Mouse (Mus musculus): ENCODE measurements around the gene Spats2.
A peak's percentile ranks its signal among the peaks of the same experiment; 100 is the strongest.
"Not testable (repeated sequence)": the region's sequence is repeated elsewhere in the genome, so short reads cannot be mapped to it uniquely, and the experiment has no call there.

Spats2 gene

DNA sequence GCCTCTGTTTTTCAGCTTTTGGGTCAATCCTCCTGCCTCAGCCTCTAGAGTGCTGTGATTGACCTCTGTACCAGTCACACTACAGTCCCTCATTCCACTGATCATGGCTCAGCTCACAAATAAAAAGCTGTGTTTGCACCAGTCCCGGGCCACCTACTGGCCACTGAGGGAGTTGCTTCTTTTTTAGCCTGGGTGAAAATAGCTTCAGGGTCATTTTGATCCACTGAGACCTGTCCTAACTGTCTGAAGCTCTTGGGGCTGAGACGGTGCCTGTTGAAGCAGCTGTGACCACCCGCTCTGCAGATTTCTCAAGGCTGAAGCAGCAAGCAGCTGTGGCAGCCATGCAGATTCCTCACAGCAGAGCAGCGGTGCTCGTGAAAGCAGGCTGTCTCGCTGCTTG, 14.0 kb downstream of the Spats2 start:
- peak; percentile 22 to 49 for DNase-seq

DNA sequence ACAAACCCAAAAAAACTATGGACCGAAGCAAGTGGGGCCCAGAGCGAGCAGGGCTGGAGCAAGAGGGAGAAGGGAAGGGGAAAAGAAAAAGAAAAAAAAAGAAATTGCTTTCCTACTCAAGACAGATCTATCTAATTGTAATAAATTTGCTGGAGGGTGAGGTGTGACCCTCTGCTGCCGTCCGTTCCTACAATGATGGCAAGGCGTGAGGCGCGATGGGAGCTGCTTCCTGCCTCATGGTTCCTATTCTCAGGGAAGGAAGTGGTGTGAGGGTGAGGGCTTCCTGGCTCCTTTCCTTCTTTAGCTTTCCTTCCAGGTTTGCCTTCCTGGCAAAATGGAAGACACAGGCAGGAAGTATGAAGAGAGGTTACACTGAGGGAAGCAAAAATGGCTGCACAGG, 24.8 kb downstream of the Spats2 start:
- no peak for DNase-seq

DNA sequence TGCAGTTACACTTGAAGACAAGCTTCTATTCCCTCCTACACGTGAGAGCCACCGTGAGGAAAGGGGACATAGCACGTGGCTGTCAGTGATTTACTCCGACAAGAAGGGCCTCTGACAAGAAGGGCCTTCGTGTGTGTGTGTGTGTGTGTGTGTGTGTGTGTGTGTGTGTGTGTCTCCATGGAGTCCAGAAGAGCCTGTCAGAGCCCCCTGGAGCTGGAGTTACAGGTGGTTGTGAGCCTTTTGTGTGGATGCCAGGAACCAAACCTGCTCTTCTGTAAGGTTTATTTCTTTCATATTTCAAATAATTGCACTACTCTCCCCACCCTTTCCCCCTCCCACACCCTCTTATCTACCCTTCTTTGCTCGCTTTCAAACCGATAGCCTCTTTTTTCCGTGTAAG, 25.6 kb downstream of the Spats2 start:
- DNase-seq, result no peak

DNA sequence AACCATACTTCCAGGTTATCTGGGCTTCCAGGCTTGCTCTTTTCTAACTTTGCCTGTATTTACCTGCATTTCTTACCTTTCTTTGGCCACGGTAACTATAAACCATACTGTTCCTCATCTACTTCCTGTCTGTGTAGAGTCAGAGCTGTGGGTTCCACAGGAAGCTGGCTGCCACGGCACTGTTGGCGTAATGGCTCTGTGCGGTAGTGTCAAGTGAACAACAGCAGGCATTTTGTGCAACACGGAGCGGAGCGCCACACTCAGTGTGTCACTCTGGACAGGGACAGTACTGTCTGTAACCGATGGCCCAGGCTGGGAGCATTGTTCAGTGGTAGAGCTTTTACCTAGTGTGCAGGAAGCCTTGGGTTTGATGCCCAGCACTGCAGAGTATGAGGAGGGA, 27.8 kb downstream of the Spats2 start:
- DNase-seq, result no peak

DNA sequence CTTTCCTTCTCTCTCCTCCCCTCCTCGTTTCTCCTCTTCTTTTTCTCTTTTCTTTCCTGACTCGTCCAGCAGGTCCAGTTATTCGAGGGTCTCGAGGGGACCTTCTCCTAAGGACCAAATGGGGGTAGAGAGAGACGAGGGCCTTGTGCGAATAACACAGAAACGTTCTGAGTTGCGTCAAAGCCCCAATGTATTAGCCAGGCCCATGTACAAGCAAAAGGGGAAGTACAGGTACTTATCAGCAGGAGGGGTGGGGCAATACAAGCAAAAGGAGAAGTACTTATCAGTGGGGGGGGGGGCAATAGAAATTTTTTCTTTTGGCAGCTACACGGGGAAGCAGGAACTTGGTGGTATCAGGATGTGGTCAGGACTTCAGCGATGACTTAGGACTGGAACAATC, 28.8 kb downstream of the Spats2 start:
- DNase-seq, result not testable (repeated sequence)

DNA sequence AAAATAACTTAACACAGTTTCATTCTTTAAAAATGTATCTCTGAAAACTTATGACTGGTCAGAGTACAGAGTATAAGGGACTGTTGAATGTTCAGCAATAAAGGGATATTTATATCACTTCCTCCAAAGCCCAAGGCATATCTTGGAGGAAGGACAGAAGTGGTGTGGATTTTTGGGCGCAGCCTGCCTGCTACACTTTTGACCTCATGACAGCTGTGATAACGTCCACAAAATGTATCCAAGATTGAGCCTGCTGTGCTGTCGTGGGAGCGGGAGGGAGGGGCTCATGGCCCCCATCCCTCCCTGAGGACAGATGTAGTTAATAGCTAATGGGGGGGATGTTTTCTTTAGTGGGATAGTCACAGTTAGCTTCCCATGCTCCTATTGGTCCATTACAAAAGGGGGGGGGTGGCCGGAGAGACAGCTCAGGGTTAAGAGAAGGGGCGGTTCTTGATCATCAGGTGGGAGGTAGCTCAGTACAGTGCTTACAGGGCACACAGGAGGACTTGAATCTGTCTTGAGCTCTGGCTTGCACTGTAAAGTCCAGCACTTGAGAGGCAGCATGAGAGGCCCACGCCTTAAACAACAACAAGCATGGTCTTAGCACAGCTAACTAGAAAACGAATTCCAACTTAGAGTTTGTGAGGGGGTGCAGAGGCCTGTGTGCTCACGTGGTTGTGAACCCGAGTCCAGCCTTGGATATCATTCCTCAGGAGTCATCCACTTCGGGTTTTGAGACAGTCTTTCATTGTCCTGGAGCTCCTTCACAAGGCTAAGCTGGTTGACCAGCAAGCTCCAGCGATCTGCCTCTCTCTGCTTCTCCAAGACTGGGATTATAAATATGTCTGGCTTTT, 38.0 kb downstream of the Spats2 start:
- DNase-seq, result no peak

DNA sequence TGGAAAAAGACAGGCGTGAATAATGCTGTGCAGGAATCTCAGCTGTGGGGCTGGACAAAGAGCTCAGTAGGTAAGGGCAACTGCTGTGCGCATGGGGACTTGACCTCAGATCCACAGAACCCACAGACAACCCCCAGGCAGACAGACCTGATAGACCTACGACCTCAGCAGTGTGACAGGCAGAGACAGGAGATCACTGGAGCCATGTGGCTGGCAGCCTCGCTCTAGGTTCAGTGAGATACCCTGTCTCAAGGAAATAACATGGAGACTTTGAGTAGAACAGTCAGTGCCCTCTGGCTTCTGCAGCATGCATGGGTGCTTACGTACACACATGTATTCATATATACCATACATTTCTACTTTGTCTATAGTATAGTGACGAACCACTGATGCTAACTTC, 46.4 kb downstream of the Spats2 start:
- DNase-seq, result no peak

DNA sequence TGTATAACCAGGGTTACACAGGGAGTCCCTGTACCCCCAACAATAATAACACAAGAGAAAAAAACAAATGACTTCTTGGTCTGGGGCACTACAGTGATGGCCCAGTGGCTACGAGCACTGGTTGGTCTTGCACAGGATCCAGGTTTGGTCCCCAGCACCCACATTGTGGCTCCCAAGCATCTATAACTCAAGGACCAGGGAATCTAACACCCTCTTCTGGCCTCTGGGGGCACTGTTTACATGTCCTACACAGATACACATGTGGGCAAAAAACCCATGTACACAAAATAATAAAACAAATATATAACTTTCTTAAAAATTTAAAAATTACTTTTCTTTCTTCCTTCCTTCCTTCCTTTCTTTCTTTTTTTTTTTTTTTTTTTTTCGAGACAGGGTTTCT, 53.9 kb downstream of the Spats2 start:
- DNase-seq, result no peak

DNA sequence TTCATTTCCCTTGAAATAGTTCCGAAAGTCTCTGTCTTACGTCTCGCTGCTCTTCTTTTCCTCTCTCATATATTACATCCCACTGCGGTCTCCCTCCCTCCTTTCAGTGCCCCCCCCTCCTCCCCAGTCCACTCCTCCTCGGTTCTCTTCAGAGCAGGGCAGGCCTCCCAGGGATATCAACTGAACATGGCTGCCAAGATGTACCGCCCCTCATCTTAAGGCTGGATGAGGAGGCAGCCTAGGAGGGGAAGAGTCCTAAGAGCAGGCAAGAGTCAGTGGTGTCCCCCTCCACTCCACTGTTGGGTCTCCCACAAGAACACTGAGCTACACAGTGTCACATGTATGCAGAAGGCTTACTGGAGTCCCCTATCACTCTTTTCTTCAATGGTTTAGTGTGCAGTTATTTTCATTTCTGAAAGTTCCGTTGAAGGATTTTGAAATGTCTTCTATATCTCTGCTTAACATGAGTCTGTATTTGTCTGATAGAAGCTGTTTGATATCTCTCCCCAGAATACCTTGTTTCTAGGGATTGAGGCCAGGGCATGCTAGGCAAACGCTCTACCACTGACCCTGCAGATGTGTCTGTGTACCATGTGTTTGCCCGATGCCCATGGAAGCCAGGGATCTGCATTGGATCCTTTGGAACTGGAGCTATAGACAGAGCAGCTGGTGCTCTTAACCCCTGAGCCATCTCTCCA, 58.6 kb downstream of the Spats2 start:
- no peak for DNase-seq

DNA sequence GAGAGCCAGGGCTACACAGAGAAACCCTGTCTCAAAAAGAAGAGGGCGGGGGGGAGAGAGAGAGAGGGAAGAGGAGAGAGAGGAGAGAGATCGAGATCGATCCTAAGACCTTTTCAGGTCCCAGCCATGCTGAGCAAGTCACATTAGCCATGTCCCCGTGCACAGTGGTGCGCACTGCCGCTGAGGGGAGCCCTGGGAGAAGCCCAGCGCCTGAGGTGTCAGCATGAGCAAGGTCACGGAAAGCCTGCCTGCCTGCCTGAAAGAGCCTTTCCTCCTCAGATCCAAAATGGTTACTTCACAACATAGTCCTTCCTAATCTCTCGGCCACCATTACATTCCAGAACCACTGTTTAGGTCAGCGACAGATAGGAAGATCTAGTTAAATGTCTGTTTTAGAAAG, 68.6 kb downstream of the Spats2 start:
- no peak for DNase-seq

DNA sequence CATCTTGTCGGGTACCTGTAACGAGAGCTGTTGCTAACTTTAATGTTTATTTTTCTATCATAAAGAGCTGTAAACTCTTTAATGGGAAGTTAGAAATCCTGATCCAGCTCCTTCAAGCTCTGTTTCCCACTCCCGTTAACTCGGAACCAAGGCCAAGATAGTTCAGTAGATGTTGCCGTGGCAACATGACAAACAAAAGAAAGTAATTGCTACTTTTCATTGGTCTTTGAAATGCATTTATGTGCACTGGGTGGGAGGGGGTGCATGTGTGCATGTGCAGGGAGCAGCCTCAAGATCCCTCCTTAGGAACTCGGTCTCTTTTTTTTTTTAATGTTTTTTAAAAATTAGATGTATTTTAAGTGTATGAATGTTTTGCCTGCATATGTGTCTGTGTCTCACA, 69.3 kb downstream of the Spats2 start:
- no peak for DNase-seq

DNA sequence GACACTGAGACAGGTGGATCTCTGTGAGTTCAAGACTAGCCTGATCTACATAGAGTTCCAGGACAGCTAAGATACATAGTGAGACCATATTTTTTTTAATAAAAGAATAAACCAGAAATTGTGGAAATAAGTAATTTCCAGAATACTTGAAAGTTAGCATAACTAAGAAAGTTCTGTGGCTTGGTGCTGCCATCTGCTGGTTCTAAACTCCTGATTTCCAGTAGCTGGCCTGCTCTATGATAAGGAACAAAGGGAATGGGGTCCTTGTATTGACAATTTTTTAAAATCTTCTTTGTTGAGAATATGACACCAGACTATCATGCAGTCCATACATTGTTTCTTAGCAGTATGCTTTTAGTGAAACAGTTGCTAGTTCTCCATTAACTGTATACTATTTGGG, 73.0 kb downstream of the Spats2 start:
- DNase-seq, result peak; percentile 9 to 51

DNA sequence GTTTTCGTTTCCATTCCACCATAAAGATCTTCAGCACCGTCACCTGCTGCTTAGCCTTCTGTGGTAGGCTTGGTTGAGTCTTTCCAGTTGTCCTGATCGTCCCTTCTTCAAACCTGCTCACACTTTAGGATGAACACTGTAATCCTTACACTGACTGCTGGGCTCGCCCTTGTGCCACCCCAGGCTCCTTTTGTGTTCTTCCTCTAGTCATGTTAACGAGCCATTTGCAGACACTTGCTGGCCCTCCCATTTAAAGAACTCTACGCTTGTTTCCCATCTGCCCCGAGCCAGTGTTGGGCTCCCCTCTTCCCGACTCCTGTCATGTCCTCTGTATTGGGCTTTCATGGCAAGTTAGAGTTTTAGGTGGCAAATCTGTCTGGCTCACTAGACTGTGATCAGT, 80.2 kb downstream of the Spats2 start:
- no peak for DNase-seq

DNA sequence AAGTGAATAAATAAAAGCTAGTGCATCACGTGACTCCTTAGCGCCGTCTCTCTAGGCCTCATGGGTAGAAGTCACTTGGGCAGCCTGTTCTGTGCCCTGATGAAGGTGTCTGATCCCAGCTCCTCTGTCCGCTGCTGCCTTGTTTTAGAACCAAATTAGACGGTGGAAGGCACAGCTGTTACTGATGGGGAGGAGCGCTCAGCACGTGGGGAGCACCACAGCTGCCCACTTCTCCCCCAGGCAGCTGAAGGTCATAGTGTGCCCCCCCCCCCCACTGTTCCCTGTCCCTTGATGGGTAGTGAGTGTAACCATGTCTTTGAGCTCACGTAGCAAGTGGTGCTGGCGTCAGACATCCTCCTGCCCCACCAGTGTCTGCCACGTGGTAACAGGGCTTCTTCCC, 87.5 kb downstream of the Spats2 start:
- no peak for DNase-seq

DNA sequence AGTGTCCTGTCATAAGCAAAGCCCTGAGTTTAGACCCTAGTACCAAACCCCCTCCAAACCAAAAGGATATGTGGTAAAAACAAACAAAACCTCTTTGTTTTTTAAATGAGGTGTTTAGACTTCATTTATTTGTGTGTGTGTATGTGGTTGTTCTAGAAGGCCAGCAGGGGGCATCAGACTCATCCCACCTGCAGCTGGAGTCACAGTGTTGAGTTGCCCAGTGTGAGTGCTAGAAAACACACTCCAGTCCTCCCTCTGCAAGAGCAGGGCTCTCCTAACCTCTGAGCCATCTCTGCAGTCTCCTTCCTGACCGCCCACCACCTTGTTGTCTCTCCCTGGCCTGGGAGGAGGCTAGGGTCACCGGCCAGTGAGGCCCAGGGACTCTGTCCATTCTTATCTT, 89.2 kb downstream of the Spats2 start:
- peak; percentile 13 to 35 for DNase-seq

DNA sequence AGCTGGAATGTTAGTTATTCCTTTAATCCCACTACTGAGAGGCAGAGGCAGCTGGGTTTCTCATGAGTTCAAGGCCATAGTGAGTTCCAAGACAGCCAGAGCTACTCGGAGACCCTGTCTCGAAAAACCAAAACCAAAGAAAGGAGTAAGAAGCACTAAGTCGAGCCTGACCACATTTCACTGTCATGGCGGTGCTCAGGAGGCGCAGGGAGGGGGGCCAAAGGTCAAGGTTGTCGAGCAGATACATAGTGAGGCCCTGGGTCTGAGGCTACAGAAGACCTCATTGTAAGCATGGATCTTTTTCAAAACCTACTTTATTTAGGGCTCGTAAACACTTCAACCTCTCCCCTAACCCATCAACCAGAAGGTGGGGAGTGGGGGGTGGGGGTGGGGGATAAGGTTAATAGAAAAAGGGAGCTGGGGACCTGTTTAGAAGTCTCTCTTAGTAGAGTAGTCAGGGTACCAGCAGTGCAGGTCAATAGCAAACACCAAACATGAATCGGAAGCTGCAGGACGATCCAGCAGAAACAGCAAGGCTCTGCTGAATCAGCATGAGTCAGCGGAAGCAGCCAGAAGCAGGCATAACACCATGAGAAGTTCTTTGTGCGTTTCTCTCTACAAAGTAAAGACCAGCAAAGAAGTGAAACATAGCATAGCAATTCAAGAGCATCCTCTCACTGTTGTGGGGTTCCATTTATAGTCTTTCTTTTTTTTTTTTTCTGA, 90.2 kb downstream of the Spats2 start:
- no peak for DNase-seq

DNA sequence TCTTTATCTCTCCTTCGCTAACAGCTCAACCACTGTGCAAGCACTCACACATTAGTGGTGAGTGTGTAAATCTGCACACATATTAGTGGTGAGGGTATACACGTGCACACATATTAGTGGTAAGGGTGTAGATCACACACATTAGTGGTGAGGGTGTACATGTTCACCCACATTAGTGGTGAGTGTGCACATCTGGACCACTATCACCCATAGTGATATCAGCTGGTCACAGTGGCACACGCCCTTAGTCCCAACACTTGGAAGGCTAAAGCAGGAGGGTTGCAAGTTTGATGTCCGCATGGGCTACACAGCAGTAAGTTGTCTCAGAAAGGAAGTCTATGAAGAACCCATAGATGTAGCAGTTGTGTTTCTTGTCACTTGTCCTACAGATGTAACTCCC, 91.9 kb downstream of the Spats2 start:
- DNase-seq, result no peak

DNA sequence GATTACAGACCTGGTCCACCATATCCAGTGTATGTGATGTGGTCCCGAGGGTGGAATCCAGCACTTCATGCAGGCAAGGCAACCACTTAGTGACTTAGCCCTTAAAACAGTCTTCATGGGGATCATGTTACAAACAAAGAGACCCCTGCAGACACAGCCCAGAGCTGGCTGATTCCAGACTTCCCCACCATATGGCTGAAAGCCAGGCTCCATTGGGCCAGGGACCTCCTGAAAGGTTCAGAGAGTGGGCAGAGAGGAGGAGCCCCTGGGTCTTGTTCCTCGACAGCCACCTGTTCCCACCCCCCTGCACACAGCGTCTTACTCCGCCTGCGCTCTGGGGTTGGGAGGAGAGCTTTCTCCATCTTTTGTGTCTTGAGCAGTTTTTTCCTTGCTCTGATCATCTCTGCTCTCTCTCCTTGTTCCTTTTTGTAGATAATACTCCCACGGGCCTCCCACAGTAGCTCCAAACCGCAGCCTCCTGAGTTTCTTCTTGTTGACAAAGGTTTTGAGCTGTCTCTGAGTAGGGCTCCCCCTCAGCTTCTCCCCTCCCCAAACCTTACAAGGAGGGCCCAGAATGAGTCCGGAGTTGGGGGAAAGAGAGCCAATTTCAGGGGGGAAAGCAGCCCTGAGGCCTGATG, 95.7 kb downstream of the Spats2 start:
- no peak for DNase-seq

DNA sequence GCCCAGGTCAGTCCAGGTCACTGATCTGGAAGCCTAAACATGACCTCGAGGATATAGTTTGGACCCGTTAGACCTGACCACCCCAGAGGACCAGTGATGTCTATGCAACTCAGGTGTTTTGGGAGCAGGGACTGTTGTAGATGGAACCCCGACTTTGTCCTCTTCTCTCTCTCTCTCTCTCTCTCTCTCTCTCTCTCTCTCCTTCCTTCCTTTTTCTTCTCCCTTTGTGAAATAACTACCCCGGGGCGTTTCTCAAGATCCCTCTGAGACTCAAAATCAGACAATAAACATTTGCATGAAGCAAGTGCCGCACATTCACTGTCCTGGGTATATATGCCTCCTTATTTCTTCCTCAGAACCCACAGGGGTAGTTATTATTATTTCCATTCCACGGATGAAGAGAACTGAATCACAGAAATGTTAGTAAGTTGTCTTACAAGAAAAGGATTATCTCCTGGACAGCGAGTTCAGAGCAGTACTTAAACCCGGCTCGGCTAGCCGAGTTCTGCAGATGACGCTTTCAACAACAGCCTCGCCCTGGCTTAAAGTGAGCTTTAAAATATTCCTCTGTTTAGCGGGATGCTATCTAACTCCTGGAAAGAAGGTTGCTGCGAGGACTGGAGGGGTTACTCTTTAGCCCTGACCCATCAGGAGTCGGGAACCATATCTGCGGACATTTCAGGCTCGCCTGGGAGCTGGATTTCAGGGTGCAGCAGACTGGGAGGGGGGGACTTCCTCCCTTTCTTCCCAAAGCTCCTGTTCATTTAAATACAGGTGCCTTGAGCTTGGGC, 97.3 kb downstream of the Spats2 start:
- no peak for DNase-seq

DNA sequence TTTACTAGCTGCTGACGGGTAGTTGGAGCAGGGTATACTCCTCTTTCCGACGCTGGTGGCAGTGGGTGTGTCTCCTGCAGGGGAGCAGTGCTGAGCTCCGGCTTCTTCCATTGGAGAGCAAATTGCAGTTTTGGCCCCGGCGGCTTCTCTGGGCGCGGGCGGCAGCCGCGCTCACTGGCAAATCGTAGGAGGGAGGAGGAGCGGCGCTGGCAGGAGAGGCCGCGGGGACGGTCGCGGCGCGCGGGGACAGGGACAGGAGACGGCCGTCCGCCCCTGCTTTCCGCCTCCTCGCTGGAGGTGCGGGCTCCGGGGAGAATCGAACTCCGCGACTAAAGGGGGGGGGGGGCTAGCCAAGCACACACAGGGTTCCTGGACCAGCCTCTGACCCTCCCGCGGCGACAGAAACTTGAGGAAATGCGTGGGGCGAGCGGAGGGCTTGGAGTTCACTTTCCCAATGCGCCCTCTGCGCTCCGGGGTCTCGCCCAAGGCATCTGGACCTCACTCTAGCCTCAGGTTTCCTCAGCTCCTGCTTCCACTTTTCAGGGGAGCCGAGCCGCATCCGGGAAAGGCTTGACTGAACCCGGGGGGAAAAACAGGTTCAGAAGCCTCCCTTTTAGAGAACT, 98.0 kb downstream of the Spats2 start:
- peak in 1 of 2 experiments; percentile 6 for DNase-seq

DNA sequence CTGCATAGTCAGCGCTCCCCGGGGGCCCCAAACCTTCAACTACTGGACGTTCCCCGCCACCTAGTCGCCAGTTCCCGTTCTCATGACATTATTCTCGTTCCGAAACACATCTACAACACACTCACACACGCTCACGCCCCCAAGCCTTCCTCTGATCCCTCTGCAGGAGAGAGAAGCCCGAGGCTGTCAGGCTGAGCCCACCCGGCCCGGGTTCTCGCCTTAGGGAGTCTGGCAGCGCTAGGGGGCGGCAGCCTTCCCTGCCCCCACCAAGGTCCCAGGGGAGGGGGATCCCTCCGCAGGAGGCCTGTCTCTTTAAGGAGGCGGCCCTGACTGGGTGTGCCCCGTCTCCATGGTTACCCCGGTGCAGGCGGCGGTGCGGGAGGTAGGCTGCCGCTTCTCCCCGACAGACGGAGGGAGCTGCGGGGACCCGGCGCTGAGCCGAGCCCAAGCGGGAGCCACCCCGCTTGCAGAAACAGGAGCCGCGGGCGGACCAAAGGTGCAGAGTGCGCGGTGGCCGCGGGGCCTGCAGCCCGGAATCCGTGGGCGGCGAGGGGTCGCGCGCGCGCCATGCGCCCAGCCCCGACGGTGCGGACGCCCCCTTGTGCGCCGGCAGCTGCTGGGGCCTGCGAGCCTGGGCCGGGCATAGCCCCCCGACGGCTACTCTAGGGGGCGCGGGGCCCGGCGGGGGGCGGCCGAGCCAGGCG, 98.6 kb downstream of the Spats2 start, which contains the start of gene Kcnh3:
Kcnh3 (plus strand) TSS at position 654 of the 704 bp plus-strand sequence.
- DNase-seq, result peak; percentile 26 to 34

Measured in kidney, adult 8-10 months (tissue).